Mouse (Mus musculus) small intestine, adult 2 months (tissue): ENCODE measurements around the gene Trpv4. TPM values are rescaled to one million over a fixed set of nuclear protein-coding genes. Genes with fewer than 3 reads are reported as not detected.

Experiments
- H3K27ac ChIP-seq: fragments of 200-500 bp; 2 replicates; pipeline ENCODE4 v1.5.1; 2012; ENCODE audit warnings: low read depth, low read length, control low read depth, inconsistent platforms; ENCODE audit not compliant: insufficient read depth
- H3K27me3 ChIP-seq: fragments of 200-500 bp; 2 replicates; pipeline ENCODE4 v1.6.1; 2012; ENCODE audit warnings: mild to moderate bottlenecking, moderate library complexity, low read length, inconsistent platforms; ENCODE audit not compliant: control insufficient read depth, insufficient read depth
- H3K36me3 ChIP-seq: fragments of 200-500 bp; 2 replicates; pipeline ENCODE4 v1.6.1; 2012; ENCODE audit warnings: mild to moderate bottlenecking, low read length, control low read depth, inconsistent platforms; ENCODE audit not compliant: control insufficient read depth, insufficient read depth
- H3K4me1 ChIP-seq: fragments of 200-500 bp; 2 replicates; pipeline ENCODE4 v1.6.1; 2012; ENCODE audit warnings: low read length, inconsistent platforms, mixed read lengths; ENCODE audit not compliant: control insufficient read depth, insufficient read depth, insufficient read length
- H3K4me3 ChIP-seq: fragments of 200-500 bp; 2 replicates; pipeline ENCODE4 v1.5.1; 2012; ENCODE audit warnings: low read depth, mild to moderate bottlenecking, control low read depth, inconsistent platforms, low read length, moderate library complexity
- CTCF ChIP-seq: fragments of 200-500 bp; IDR thresholded peaks from 2 replicates; pipeline ENCODE4 v1.5.1; 2012; ENCODE audit warnings: low read depth, mild to moderate bottlenecking, control low read depth, inconsistent platforms, low read length, moderate library complexity, mixed read lengths; ENCODE audit not compliant: insufficient replicate concordance, insufficient read length; ENCODE audit errors: extremely low read depth
- POLR2A ChIP-seq: fragments of 200-500 bp; IDR thresholded peaks from 2 replicates; pipeline ENCODE4 v1.6.1; 2012; ENCODE audit warnings: low read depth, mild to moderate bottlenecking, control low read depth, inconsistent platforms, low read length, moderate library complexity
- WGBS: fragments of 180-500 bp; shearing (Covaris S2); methylation state at CpG from one replicate; pipeline ENCODE4 v1.1.7; 2018; 5-methylcytosine and 5-hydroxymethylcytosine counted together
- polyA plus RNA-seq: library from polyadenylated mRNA; depleted of rRNA; stranded (reverse); fragments of >200 nt; gene quantifications from 2 replicates; pipeline ENCODE4 v1.2.3, GENCODE M21; 2012

Trpv4 gene
- polyA plus RNA-seq, 1 experiment: 2.9 TPM

- WGBS: 82% methylated on average over 6 of the region's 6 CpGs
- Histone ChIP-seq H3K4me3 (no peak overlapping the region), H3K27ac (no peak overlapping the region)
Observed at GRCm38 (mm10) chr5:114605981-114606380, 52.2 kb downstream of the Trpv4 start.

DNA sequence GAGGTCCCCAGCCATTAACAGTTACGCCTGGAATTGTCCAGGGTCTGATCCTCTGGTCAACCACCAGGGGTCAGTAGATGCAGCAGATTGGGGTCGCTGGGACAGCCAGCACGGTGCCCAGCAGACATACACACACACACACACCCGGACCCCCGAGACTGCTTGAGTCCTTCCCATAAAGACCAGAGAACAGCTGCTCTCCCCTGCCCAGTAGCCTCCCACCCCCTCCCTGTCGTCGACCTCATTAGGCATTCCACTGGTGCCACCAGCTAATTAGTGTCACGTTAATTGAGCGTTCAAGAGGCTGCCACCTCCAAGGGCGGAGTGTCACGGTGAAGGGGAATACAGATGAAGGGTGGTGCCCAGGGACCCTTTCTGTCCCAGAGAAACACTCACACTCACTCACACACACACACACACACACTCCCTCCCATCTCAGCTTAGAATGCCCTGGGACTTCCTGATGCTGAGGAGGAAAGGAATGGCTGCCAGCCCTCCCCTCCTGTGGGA lies 53.4 kb downstream of the Trpv4 start:
- Histone ChIP-seq H3K36me3 (no peaks in the 10 kb centered on the region), H3K27me3 (no peaks in the 10 kb centered on the region), H3K27ac (no peak overlapping the region), H3K4me1 (peaks cover 2% of the 10 kb centered on the region; the same call in 1 of the 2 replicates), H3K4me3 (no peak overlapping the region)
- no peak for TF ChIP-seq POLR2A
- peak; percentile 22; the same call in 1 of the 2 replicates for TF ChIP-seq CTCF
- 60% methylated on average over 11 of the region's 11 CpGs for WGBS

More at GRCm38 (mm10) chr5:114605981-114606380, 52.2 kb downstream of the Trpv4 start:
- H3K36me3 ChIP-seq: no peaks in the 10 kb centered on the region
- TF ChIP-seq POLR2A (no peak), CTCF (no peak)
- H3K4me1 ChIP-seq: peaks cover 2% of the 10 kb centered on the region; the same call in 1 of the 2 replicates
- no peaks in the 10 kb centered on the region for H3K27me3 ChIP-seq

DNA sequence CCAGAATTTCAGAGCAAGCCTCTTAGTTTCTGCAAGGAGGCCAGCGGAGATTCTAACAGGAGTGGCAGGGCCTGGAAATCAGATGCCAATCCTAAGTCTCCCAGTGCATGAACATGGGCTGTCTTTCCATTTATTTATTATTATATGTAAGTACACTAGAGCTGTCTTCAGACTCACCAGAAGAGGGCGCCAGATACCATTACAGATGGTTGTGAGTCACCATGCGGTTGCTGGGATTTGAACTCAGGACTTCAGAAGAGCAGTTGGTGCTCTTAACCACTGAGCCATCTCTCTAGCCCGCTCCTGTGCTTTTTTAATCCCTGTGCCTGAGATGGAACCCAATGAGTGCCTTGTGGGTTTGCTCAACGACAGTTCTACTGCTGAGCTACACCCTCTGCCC lies 54.2 kb downstream of the Trpv4 start:
- WGBS: 78% methylated on average over 5 of the region's 5 CpGs
- TF ChIP-seq CTCF (peak; percentile 42; the same call in 1 of the 2 replicates), POLR2A (no peak)
- Histone ChIP-seq H3K4me3 (no peak overlapping the region), H3K27me3 (no peaks in the 10 kb centered on the region), H3K4me1 (peaks cover 2% of the 10 kb centered on the region; the same call in 1 of the 2 replicates), H3K36me3 (no peaks in the 10 kb centered on the region), H3K27ac (no peak overlapping the region)

- TF ChIP-seq CTCF: no peak
- no peak for TF ChIP-seq POLR2A
- no peak overlapping the region for H3K4me3 ChIP-seq
- H3K27ac ChIP-seq: no peak overlapping the region
- 82% methylated on average over 8 of the region's 8 CpGs for WGBS
- H3K4me1 ChIP-seq: no peaks in the 10 kb centered on the region; the same call in 1 of the 2 replicates
- H3K36me3 ChIP-seq: no peaks in the 10 kb centered on the region
- no peaks in the 10 kb centered on the region for H3K27me3 ChIP-seq
Observed at GRCm38 (mm10) chr5:114602012-114602411, 56.2 kb downstream of the Trpv4 start.

- Histone ChIP-seq H3K27me3 (no peaks in the 10 kb centered on the region; the same call in 1 of the 2 replicates), H3K36me3 (no peaks in the 10 kb centered on the region), H3K4me3 (no peak overlapping the region), H3K4me1 (peaks cover 5% of the 10 kb centered on the region), H3K27ac (no peak overlapping the region)
- TF ChIP-seq POLR2A (no peak), CTCF (no peak)
- 53% methylated on average over 6 of the region's 6 CpGs for WGBS
Observed at GRCm38 (mm10) chr5:114597652-114598051, 60.6 kb downstream of the Trpv4 start.

DNA sequence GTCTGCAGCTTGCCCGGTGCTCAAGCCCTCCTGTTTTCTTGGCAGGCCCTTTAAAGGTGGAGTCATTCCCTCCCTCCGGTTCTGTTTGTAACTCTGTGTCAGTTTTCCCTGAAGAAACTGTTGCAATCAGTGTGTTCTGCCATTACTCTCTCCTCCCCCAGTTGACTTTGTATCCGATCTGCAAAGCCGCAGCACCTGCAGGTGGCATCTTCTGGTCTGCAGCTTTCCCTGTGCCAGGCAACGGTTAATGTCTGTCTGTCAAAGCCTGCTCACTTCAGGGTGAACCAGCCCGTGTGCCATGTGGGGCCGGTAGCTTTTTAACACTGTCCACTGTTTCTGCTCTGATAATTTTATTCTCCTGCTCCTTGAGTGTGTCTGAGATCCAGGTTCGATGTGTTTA lies 61.0 kb downstream of the Trpv4 start:
- H3K4me3 ChIP-seq: no peak overlapping the region
- peaks cover 5% of the 10 kb centered on the region for H3K4me1 ChIP-seq
- no peak overlapping the region for H3K27ac ChIP-seq
- no peaks in the 10 kb centered on the region; the same call in 1 of the 2 replicates for H3K27me3 ChIP-seq
- WGBS: 40% methylated on average over 8 of the region's 8 CpGs
- H3K36me3 ChIP-seq: no peaks in the 10 kb centered on the region
- TF ChIP-seq POLR2A (no peak), CTCF (no peak)

DNA sequence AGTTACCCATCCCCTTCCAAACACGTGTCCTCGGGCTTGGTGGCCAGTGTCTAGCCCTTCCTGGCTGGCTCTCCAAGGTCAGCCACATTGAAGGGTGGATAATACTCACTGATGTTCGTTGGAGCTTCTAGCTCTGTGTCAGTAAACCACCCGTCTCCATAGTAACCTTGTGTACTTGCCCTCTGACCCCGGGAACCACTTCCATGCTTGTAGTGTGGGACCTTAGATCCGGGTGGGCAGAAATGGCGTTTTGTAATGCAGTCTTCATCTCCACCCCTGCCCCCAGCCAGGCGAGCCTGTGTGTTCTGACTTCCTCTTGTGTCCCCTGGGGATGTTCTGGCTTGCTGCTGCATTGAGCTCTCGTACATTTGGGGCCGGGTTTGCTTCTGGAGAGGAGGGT lies 61.6 kb downstream of the Trpv4 start:
- Histone ChIP-seq H3K27ac (no peak overlapping the region), H3K4me1 (peaks cover 6% of the 10 kb centered on the region), H3K27me3 (no peaks in the 10 kb centered on the region; the same call in 1 of the 2 replicates), H3K4me3 (no peak overlapping the region), H3K36me3 (no peaks in the 10 kb centered on the region)
- TF ChIP-seq CTCF: no peak
- TF ChIP-seq POLR2A: no peak
- WGBS: 36% methylated on average over 10 of the region's 10 CpGs
